Mouse (Mus musculus) testis, adult 2 months (tissue): Measurements from ENCODE around the gene Rcn2. TPM values are rescaled to one million over a fixed set of nuclear protein-coding genes. Genes with fewer than 3 reads are reported as not detected.
A peak's percentile ranks its signal among the peaks of the same experiment; 100 is the strongest.
"Not testable (repeated sequence)": the region's sequence is repeated elsewhere in the genome, so short reads cannot be mapped to it uniquely, and the experiment has no call there.

Experiments used
- H3K27ac ChIP-seq: fragments of 200-500 bp; 2 replicates; pipeline ENCODE4 v1.5.1; 2012; ENCODE audit warnings: low read depth, low read length; ENCODE audit not compliant: control insufficient read depth, insufficient read depth
- H3K27me3 ChIP-seq: fragments of 200-500 bp; 2 replicates; pipeline ENCODE4 v1.6.1; 2012; ENCODE audit warnings: mild to moderate bottlenecking, low read length, moderate library complexity; ENCODE audit not compliant: control insufficient read depth, insufficient read depth
- H3K36me3 ChIP-seq: fragments of 200-500 bp; 2 replicates; pipeline ENCODE4 v1.6.1; 2012; ENCODE audit warnings: mild to moderate bottlenecking, low read length; ENCODE audit not compliant: control insufficient read depth, insufficient read depth
- H3K4me1 ChIP-seq: fragments of 200-500 bp; 2 replicates; pipeline ENCODE4 v1.6.1; 2012; ENCODE audit warnings: low read length; ENCODE audit not compliant: control insufficient read depth, insufficient read depth
- H3K4me3 ChIP-seq: fragments of 200-500 bp; 2 replicates; pipeline ENCODE4 v1.5.1; 2012; ENCODE audit warnings: low read depth, mild to moderate bottlenecking, low read length, moderate library complexity, mixed read lengths; ENCODE audit not compliant: control insufficient read depth
- CTCF ChIP-seq: fragments of 200-500 bp; IDR thresholded peaks from 2 replicates; pipeline ENCODE4 v1.5.1; 2012; ENCODE audit warnings: low read depth, mild to moderate bottlenecking, inconsistent platforms, low read length, moderate library complexity; ENCODE audit not compliant: control insufficient read depth, insufficient read depth, insufficient replicate concordance
- POLR2A ChIP-seq: fragments of 200-500 bp; IDR thresholded peaks from 2 replicates; pipeline ENCODE4 v1.6.1; 2012; ENCODE audit warnings: low read depth, mild to moderate bottlenecking, inconsistent platforms, low read length, moderate library complexity; ENCODE audit not compliant: control insufficient read depth
- polyA plus RNA-seq: library from polyadenylated mRNA; depleted of rRNA; stranded (reverse); fragments of >200 nt; gene quantifications from 2 replicates; pipeline ENCODE4 v1.2.3, GENCODE M21; 2012; rRNA removed

Gene Rcn2
- 18.3 and 18.6 TPM in 2 replicates for polyA plus RNA-seq

- Histone ChIP-seq H3K4me3 (peak within 1 kb of the TSS; percentile 91), H3K36me3 (no peaks in the 10 kb centered on the region), H3K4me1 (peaks cover 2% of the 10 kb centered on the region; the same call in 1 of the 2 replicates), H3K27ac (peak within 1 kb of the TSS; percentile 81), H3K27me3 (no peaks in the 10 kb centered on the region)
- TF ChIP-seq POLR2A = peak; percentile 93
- TF ChIP-seq CTCF = no peak
These were observed at the start of gene Rcn2 for GRCm38 (mm10) chr9:56041372-56042180. TSS of gene Rcn2 (plus strand) at chr9:56041845.

GRCm38 (mm10) chr9:56004679-56005078 is 37.0 kb upstream of the Rcn2 start:
- not testable (repeated sequence) for H3K4me1 ChIP-seq, H3K4me3 ChIP-seq, H3K27ac ChIP-seq, H3K36me3 ChIP-seq, H3K27me3 ChIP-seq

- H3K4me3 ChIP-seq = peak within 1 kb of the TSS; percentile 44
These were observed 31.2 kb upstream of the Rcn2 start, which contains the start of gene 4930563M21Rik for GRCm38 (mm10) chr9:56010450-56010849. TSS of gene 4930563M21Rik (minus strand) at chr9:56010550.

GRCm38 (mm10) chr9:56024772-56025171 is 16.9 kb upstream of the Rcn2 start:
- TF ChIP-seq CTCF = no peak
- no peak for TF ChIP-seq POLR2A
- no peak overlapping the region for H3K27ac ChIP-seq
- H3K4me3 ChIP-seq = no peak overlapping the region
- H3K4me1 ChIP-seq = no peaks in the 10 kb centered on the region
- H3K36me3 ChIP-seq = no peaks in the 10 kb centered on the region
- no peaks in the 10 kb centered on the region for H3K27me3 ChIP-seq

More at GRCm38 (mm10) chr9:56010450-56010849, 31.2 kb upstream of the Rcn2 start, which contains the start of gene 4930563M21Rik:
- no peaks in the 10 kb centered on the region for H3K4me1 ChIP-seq
- H3K36me3 ChIP-seq = no peaks in the 10 kb centered on the region
- H3K27ac ChIP-seq = no peak within 1 kb of the TSS
- H3K27me3 ChIP-seq = no peaks in the 10 kb centered on the region
- TF ChIP-seq POLR2A (no peak), CTCF (no peak)

- H3K4me1 ChIP-seq = no peaks in the 10 kb centered on the region
- no peak for TF ChIP-seq CTCF
- peak; percentile 71 for TF ChIP-seq POLR2A
- H3K4me3 ChIP-seq = peak overlapping the region; percentile 89
- H3K36me3 ChIP-seq = no peaks in the 10 kb centered on the region
- H3K27me3 ChIP-seq = no peaks in the 10 kb centered on the region
- H3K27ac ChIP-seq = peak overlapping the region; percentile 61
These were observed 14.4 kb upstream of the Rcn2 start for GRCm38 (mm10) chr9:56027292-56027691.

GRCm38 (mm10) chr9:56032219-56032618 is 9.4 kb upstream of the Rcn2 start:
- Histone ChIP-seq H3K4me1 (no peaks in the 10 kb centered on the region), H3K27me3 (no peaks in the 10 kb centered on the region), H3K4me3 (peak overlapping the region; percentile 2; the same call in 1 of the 2 replicates), H3K27ac (no peak overlapping the region), H3K36me3 (no peaks in the 10 kb centered on the region)
- TF ChIP-seq POLR2A = no peak
- no peak for TF ChIP-seq CTCF

GRCm38 (mm10) chr9:56042181-56042621 is 556 bp downstream of the Rcn2 start:
- no peaks in the 10 kb centered on the region for H3K36me3 ChIP-seq
- H3K4me1 ChIP-seq = peaks cover 2% of the 10 kb centered on the region; the same call in 1 of the 2 replicates
- H3K27ac ChIP-seq = peak overlapping the region; percentile 81
- no peak for TF ChIP-seq POLR2A
- no peak for TF ChIP-seq CTCF
- H3K4me3 ChIP-seq = peak overlapping the region; percentile 91
- no peaks in the 10 kb centered on the region for H3K27me3 ChIP-seq

GRCm38 (mm10) chr9:56053796-56054195 is 12.2 kb downstream of the Rcn2 start:
- Histone ChIP-seq H3K27ac (no peak overlapping the region), H3K4me1 (no peaks in the 10 kb centered on the region), H3K27me3 (no peaks in the 10 kb centered on the region), H3K36me3 (peaks cover 2% of the 10 kb centered on the region; the same call in 1 of the 2 replicates), H3K4me3 (no peak overlapping the region)
- TF ChIP-seq CTCF (no peak), POLR2A (no peak)
